9 mouse cellular contexts compared by ENCODE assay signal in the genomic region with DNA sequence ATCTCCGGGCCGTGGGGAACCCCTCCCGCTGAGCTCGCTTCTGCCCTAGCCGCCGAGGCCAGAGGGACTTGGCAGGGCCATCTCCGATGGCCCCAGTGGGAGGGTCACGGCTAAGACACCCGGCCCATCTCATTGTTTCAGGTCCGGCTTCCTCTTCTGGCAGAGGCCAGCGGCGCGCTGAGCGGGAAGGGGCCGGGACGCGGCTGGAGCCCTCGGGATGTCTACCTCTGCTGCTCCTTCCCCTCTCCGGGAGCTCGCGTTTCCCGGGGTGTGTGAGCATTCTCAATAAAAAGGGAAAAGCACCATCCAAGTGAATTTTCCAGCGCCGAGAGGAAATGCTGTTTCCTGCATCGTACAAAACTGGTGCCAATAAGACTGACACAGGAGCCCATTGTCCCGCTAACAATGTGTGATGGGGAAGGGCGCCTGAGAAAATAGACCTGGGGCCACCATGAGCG. TPM values are rescaled to one million over a fixed set of nuclear protein-coding genes. Genes with fewer than 3 reads are reported as not detected.
A peak's percentile ranks its signal among the peaks of the same experiment; 100 is the strongest.
DNase-seq lines count a peak whose midpoint lies in the region; ATAC-seq and TF ChIP-seq lines count a peak whose summit lies in the region.
"Had no signal": no experiment of that assay in that cellular context is flagged by ENCODE, and none has a peak within 500 bp of the region (broad histone marks: within the 10 kb centered on the region; RNA-seq: fewer than 3 reads in every experiment).

No protein-coding gene starts in this region.

- no peak overlapping the region for H3K27ac ChIP-seq in intestine, postnatal 0 days (ENCODE audit: low read depth, low read length)
- H3K27ac ChIP-seq in liver, embryonic 14.5 days, result no peak overlapping the region
- no peak overlapping the region for H3K27ac ChIP-seq in neural tube, embryonic 11.5 days (ENCODE audit: low read depth, low read length)

- H3K9me3 ChIP-seq in intestine, postnatal 0 days (ENCODE audit: control insufficient read depth), result no peaks in the 10 kb centered on the region
- no peaks in the 10 kb centered on the region for H3K9me3 ChIP-seq in liver, embryonic 14.5 days (ENCODE audit: control insufficient read depth, low read length)
- no peaks in the 10 kb centered on the region for H3K9me3 ChIP-seq in neural tube, embryonic 11.5 days (ENCODE audit: control insufficient read depth, low read length)

- no peak overlapping the region for H3K9ac ChIP-seq in intestine, postnatal 0 days (ENCODE audit: low read depth, low read length)
- H3K9ac ChIP-seq in liver, embryonic 14.5 days (replicated peaks), result no peak overlapping the region
- peak overlapping the region; percentile 37 for H3K9ac ChIP-seq in neural tube, embryonic 11.5 days (ENCODE audit: low read length)

- H3K27me3 ChIP-seq in intestine, postnatal 0 days (replicated peaks; ENCODE audit: control insufficient read depth, insufficient read depth, low read length), result peaks cover 11% of the 10 kb centered on the region
- peaks cover 24% of the 10 kb centered on the region for H3K27me3 ChIP-seq in liver, embryonic 14.5 days (ENCODE audit: control insufficient read depth, insufficient read depth, low read length)
- peaks cover 28% of the 10 kb centered on the region for H3K27me3 ChIP-seq in neural tube, embryonic 11.5 days (ENCODE audit: control insufficient read depth, insufficient read depth, low read length)
- H3K27me3 ChIP-seq: CH12.LX had no signal

- no peak for ATAC-seq in intestine, postnatal 0 days
- peak; percentile 37; the same call in 1 of the 2 replicates for ATAC-seq in liver, embryonic 14.5 days (ENCODE audit: insufficient read depth)
- no peak for ATAC-seq in neural tube, embryonic 11.5 days (ENCODE audit: insufficient read depth, low FRiP score, low TSS enrichment)
- no peak for ATAC-seq in inflammation-experienced regulatory T-cells, adult 6 months

- 0 out of 2 replicates have a peak overlapping the region, but pooled peaks have one; percentile 12 for H3K4me3 ChIP-seq in intestine, postnatal 0 days (ENCODE audit: low read depth, low read length)
- H3K4me3 ChIP-seq in liver, embryonic 14.5 days (ENCODE audit: insufficient read depth in 1 of 2, low read depth in 2 of 2, low read length in 2 of 2), result no peak overlapping the region
- H3K4me3 ChIP-seq in neural tube, embryonic 11.5 days (ENCODE audit: low read depth, low read length), result peak overlapping the region; percentile 20

- no peak for TF ChIP-seq EP300 in liver, embryonic 14.5 days (IDR thresholded peaks at IDR 0.05; ENCODE audit: low read depth)

- no peak for TF ChIP-seq CTCF in intestine, postnatal 0 days (IDR thresholded peaks at IDR 0.05; ENCODE audit: low read depth)
- TF ChIP-seq CTCF in liver, embryonic 14.5 days (IDR thresholded peaks at IDR 0.05; ENCODE audit: low read depth), result no peak

- no peaks in the 10 kb centered on the region for H3K36me3 ChIP-seq in intestine, postnatal 0 days (ENCODE audit: control insufficient read depth, insufficient read depth)
- H3K36me3 ChIP-seq in liver, embryonic 14.5 days (replicated peaks; ENCODE audit: control insufficient read depth, insufficient read depth, low read depth), result no peaks in the 10 kb centered on the region
- no peaks in the 10 kb centered on the region for H3K36me3 ChIP-seq in neural tube, embryonic 11.5 days (ENCODE audit: control insufficient read depth, insufficient read depth, low read length)

- peak; percentile 12 to 37 for DNase-seq in layer of hippocampus, postnatal 10 days (ENCODE audit: low spot score in 2 of 2)
- no peak for DNase-seq in layer of hippocampus, postnatal 25 days (ENCODE audit: extremely low spot score in 1 of 2, low spot score in 1 of 2)
- peak; percentile 65 for DNase-seq in embryo, embryonic 11 days
- DNase-seq in heart, adult 18-20 months, result peak; percentile 70 to 92
- no peak for DNase-seq in liver, embryonic 14.5 days (ENCODE audit: low read depth in 3 of 3, low spot score in 3 of 3)
- DNase-seq in neural tube, embryonic 11.5 days (ENCODE audit: low spot score), result peak; percentile 61

- no peaks in the 10 kb centered on the region for H3K4me1 ChIP-seq in intestine, postnatal 0 days (replicated peaks; ENCODE audit: control insufficient read depth, insufficient read depth, low read length)
- 0 out of 4 replicates have a peak, but pooled peaks cover 0 to 2% of the 10 kb centered on the region in 2 experiments for H3K4me1 ChIP-seq in liver, embryonic 14.5 days (replicated peaks; ENCODE audit: control insufficient read depth in 2 of 2, insufficient read depth in 2 of 2, low read length in 1 of 2)
- H3K4me1 ChIP-seq in neural tube, embryonic 11.5 days (ENCODE audit: control insufficient read depth, insufficient read depth, low read length), result peaks cover 12% of the 10 kb centered on the region; the same call in 1 of the 2 replicates

- 1% methylated on average over 27 of the region's 28 CpGs for WGBS in intestine, postnatal 0 days
- 2% methylated on average over 28 of the region's 28 CpGs for WGBS in liver, embryonic 14.5 days (ENCODE audit: insufficient replicate concordance)
- 0% methylated on average over 28 of the region's 28 CpGs for WGBS in neural tube, embryonic 11.5 days

- peak overlapping the region; percentile 40 for H3K4me2 ChIP-seq in intestine, postnatal 0 days (replicated peaks; ENCODE audit: low read depth)
- no peak overlapping the region for H3K4me2 ChIP-seq in liver, embryonic 14.5 days (ENCODE audit: low read depth)
- H3K4me2 ChIP-seq in neural tube, embryonic 11.5 days (ENCODE audit: low read depth), result peak overlapping the region; percentile 42

RNA-seq across cellular contexts. Expression of a gene that starts 25.9 kb away (rescaled TPM):
- total RNA-seq in layer of hippocampus, postnatal 10 days (2021), result 10 to 100 TPM; 27.0 to 29.0 TPM
- total RNA-seq in layer of hippocampus, postnatal 25 days (2021), result 10 to 100 TPM; 25.0 to 34.5 TPM
- 10 to 100 TPM; 72.0 to 79.5 TPM for total RNA-seq in heart, adult 18-20 months (2021)
- 5.8 and 7.0 TPM in 2 replicates for polyA plus RNA-seq in intestine, postnatal 0 days (2015; fragmentation: Nextera tagmentation; extraction: Ambion mirVana)
- 0.84 and 1.1 TPM in 2 replicates for polyA plus RNA-seq in liver, embryonic 14.5 days (2012; rRNA removed)
- 1.9 and 2.4 TPM in 2 replicates for polyA plus RNA-seq in liver, embryonic 14.5 days (2014; fragmentation: Nextera tagmentation; extraction: Ambion mirVana)
- 13.1 and 13.9 TPM in 2 replicates for polyA plus RNA-seq in neural tube, embryonic 11.5 days (2014; fragmentation: Nextera tagmentation; extraction: Ambion mirVana)
- not detected for polyA plus RNA-seq in inflammation-experienced regulatory T-cells, adult 6 months (2017; shearing (Covaris generic))

Comparison
In these comparisons a context has a peak if more than half of its experiments do, and no peak if none do; other contexts are left out.
1. DNase-seq: peak in layer of hippocampus, postnatal 10 days (2 of 2), embryo, embryonic 11 days (single experiment), heart, adult 18-20 months (2 of 2) and neural tube, embryonic 11.5 days (single experiment); none in layer of hippocampus, postnatal 25 days (0 of 2) and liver, embryonic 14.5 days (0 of 3).
2. H3K4me3 ChIP-seq: peak in intestine, postnatal 0 days (single experiment) and neural tube, embryonic 11.5 days (single experiment); none in liver, embryonic 14.5 days (0 of 2).